ENCODE assay signal across 22 mouse cellular contexts in the genomic region with DNA sequence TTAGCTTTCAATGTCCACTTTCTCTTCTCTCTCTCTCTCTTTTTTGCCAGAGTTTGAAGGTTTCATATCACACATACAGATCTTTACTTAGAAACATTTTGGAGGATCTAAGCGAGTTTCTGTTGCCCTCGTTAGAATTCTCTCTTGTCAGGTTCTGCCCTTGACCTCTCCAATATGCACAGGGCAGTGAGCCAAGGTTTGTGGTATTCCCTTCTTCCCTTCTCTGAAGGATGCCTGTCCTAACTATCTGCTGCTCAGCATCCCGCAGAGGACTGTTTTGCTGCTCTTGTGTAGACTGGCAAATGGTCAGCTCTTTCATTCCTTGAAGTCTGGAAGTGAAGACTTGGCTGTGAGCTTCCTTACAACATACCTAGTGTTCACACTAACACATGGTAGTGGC. TPM values are rescaled to one million over a fixed set of nuclear protein-coding genes. Genes with fewer than 3 reads are reported as not detected.
"Had no signal": no experiment of that assay in that cellular context is flagged by ENCODE, and none has a peak within 500 bp of the region (broad histone marks: within the 10 kb centered on the region; RNA-seq: fewer than 3 reads in every experiment).

No protein-coding gene starts in this region.

- H3K27me3 ChIP-seq: liver, embryonic 13.5 days; midbrain, embryonic 12.5 days; neural tube, embryonic 13.5 days; stomach, embryonic 15.5 days had no signal

- H3K9ac ChIP-seq: liver, embryonic 13.5 days; midbrain, embryonic 12.5 days; neural tube, embryonic 13.5 days; stomach, embryonic 15.5 days had no signal

- H3K27ac ChIP-seq: kidney, postnatal 0 days; layer of hippocampus, adult 2 months; left cerebral cortex, adult 2 months; liver, embryonic 13.5 days; midbrain, embryonic 12.5 days; neural tube, embryonic 13.5 days; stomach, embryonic 15.5 days had no signal

- H3K4me1 ChIP-seq: liver, embryonic 13.5 days; midbrain, embryonic 12.5 days; neural tube, embryonic 13.5 days; stomach, embryonic 15.5 days had no signal

- H3K9me3 ChIP-seq: liver, embryonic 13.5 days; midbrain, embryonic 12.5 days; neural tube, embryonic 13.5 days; stomach, embryonic 15.5 days had no signal

- DNase-seq: kidney, postnatal 25 days; layer of hippocampus, postnatal 36 days; liver, embryonic 13.5 days; lung, adult 2 months; lung, postnatal 14 days; lung, postnatal 4 days; retina, postnatal 1 day; right cerebral cortex, postnatal 25 days; spleen, adult 18-20 months; thymus, postnatal 25 days had no signal

- H3K4me3 ChIP-seq: layer of hippocampus, adult 2 months; left cerebral cortex, adult 2 months; liver, embryonic 13.5 days; midbrain, embryonic 12.5 days; myocyte; neural tube, embryonic 13.5 days; stomach, embryonic 15.5 days had no signal

RNA-seq across cellular contexts. Expression of a gene that starts 14.5 kb away (rescaled TPM):
- total RNA-seq: liver, adult 2 months; megakaryocyte progenitor cell, adult 5-6 weeks; megakaryocyte-erythroid progenitor cell, adult 5-6 weeks; monocyte, adult 5-6 weeks; neutrophil, adult 5-6 weeks had no signal
- polyA plus RNA-seq: liver, adult 2 months; myocyte had no signal
